Mouse (Mus musculus) thymus, postnatal 0 days (tissue): ENCODE measurements around the gene Hmcn2. TPM values are rescaled to one million over a fixed set of nuclear protein-coding genes. Genes with fewer than 3 reads are reported as not detected.

Experiments used
- DNase-seq: peaks from one replicate; pipeline ENCODE4 v3.0.0-alpha.2; 2015; ENCODE audit warnings: low spot score
- polyA plus RNA-seq: library from polyadenylated mRNA; unstranded; fragments of >200 nt; fragmentation: Nextera tagmentation; extraction: Ambion mirVana; gene quantifications from 2 replicates; pipeline ENCODE4 v1.2.1, GENCODE M21; 2015

The Hmcn2 gene
- polyA plus RNA-seq, 1 experiment from 2014 or later, result 0.31 TPM

DNA sequence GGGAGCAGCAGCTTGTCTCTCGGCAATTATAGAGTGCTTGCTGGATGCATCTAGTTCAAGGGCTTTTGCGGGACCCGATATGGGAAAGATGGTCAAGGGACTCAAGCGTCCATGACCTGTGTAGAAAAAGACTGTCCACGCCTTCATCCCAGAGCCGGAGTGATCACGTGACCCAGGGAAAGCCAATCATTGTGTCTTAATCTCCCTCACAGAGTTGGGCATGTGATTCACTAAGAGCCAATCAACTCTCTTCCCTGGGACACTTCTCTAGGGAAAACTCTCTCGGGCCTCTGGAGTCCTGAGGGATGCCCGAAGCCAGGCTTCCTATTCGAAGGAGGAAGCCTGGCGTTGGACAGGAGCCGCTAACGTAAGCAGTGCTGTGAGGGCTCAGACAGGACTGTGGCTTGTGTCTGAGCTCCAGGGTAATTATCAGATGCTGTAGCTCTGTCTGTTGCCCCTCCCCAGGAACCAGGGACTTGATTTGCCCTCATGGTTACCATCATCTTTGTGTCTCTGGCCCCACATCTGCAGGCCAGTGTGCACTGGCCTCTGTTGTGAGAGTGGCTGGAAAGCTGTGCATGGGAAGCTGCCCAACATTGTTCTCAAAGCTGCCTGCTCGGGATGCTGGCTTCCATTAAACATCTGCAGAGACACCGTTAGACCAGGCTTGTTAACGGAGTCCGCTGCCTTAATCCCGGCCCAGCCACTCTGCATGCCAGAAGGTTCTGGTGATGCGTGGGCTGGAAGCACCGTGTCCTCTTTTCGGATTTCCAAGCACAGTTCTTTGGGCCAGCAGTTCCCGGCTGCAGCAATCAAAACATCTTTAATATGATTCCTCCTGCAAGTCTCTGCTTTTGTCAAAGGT is 9.2 kb upstream of the Hmcn2 start:
- DNase-seq, result no peak

DNA sequence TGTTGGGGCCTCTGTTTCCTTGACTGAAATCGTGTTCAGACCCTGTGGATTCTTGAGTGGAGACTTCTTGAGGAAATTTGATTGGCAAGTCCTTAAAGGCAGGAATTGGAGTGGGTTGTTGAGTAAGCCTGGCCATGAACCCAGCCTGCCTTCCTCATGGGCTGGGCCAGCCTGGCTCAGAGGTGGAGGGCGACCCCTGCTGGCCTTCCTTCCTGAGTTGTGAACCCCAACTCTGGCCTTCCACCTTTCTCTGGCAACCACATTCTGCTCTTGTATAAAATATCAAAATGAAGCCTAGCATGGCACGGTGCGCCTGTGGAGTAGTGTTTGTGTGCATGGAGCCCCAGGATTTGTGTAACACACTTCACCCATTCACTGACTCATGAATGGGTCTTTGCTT is 8.5 kb upstream of the Hmcn2 start:
- DNase-seq, result peak; percentile 24

DNA sequence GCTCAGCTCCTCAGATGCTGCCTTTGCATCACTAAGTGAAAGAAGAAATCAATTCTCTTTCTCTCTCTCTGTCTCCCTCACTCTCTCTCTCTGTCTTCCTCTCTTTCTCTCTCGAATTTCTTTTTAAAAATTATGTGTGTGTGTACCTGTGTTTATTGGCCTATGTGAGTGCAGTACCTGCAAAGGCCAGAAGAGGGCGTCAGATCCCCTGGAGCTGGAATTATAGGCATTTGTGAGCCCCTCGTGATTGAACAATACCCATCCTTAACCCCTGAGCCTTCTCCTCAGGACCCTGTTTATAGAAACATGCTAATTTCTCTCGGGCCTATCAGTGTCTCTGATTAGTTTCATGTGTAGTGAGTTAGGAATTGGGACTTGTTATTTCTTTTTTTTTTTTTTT is 6.0 kb upstream of the Hmcn2 start:
- no peak for DNase-seq

DNA sequence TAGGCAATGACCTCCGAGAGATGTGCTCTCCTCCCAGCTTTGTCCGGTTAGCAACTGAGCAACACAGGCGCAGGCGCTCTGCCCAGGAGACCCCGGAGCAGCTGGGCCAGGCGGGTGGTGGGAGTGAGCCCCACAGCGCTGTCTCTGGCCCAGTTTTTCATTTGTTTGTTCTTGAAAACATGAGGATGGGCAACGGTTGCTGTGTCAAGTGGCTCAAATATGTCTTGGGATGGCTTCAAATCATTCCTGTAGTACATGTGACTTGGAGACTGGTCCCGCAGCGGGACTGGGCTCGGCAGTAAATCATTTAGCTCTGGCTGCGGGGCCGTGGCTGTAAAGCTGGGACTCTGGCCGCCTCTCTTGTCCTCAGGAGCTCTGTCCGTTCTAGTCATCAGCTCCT is 4.7 kb upstream of the Hmcn2 start:
- no peak for DNase-seq

DNA sequence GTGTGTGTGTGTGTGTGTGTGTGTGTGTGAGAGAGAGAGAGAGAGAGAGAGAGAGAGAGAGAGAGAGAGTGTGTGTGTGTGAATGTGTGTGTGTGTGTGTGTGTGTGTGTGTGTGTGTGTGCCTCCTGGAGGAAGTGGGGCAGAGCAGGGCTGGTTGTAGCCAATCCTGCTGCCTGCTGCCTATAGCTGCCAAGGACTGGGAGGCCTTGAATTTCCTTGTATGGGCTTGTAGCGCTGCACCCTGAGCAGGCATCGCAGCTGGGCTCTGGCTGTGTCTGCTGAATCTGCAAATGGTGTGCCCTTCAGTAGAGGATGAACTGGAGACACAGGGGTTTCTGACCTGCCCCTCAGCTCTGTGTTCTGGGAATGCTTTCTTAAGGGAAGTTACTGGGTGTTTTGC is 3.9 kb downstream of the Hmcn2 start:
- DNase-seq, result no peak

DNA sequence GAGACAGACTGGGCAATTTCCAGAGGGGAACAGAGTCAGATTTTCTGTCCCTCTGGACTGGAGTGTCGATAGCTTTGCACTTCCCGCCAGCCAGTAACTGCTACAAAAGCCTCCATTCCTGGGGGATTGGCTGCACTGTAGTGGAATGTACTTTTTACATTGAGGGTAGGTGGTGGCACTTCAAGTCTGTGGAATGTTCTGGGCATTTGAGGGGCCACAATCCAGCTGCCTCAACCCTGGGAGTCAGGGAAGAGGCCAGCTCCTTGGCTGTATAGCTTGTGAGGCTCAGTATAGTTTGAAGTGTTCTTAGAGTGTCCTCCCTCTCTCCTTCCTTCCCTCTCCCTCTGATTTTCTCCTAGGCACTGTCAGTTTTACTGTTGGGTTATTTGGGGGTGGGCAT is 5.0 kb downstream of the Hmcn2 start:
- no peak for DNase-seq

GRCm38 (mm10) chr2:31327186-31327585 is 13.0 kb downstream of the Hmcn2 start:
- DNase-seq, result no peak

GRCm38 (mm10) chr2:31337706-31338330 is 23.6 kb downstream of the Hmcn2 start:
- DNase-seq, result no peak

- DNase-seq, result no peak
Measured at GRCm38 (mm10) chr2:31339826-31340225, 25.6 kb downstream of the Hmcn2 start.

- DNase-seq, result no peak
Measured at GRCm38 (mm10) chr2:31341726-31342535, 27.7 kb downstream of the Hmcn2 start.

- DNase-seq, result peak; percentile 15
Measured at GRCm38 (mm10) chr2:31346096-31346495, 31.9 kb downstream of the Hmcn2 start.

DNA sequence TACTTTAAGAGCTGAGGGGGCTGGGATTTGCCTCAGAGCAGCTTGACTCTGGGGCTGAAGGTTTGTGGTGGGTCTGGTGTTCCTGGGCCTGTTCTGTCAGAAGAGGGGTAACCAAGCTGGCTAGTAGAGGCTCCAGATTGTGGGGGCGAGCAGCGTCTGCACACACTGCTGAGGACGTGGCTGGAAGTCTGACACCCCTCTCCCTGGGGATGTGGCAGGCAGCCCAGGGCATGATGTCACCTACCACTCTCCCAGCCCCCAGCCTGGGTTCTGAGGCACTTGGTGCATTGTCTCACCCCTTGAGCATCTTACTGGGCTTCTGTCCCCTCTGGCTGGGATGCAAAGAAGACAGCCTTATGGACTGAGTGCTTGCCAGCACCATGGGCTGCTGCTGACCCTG is 34.2 kb downstream of the Hmcn2 start:
- DNase-seq, result no peak

GRCm38 (mm10) chr2:31348850-31349249 is 34.6 kb downstream of the Hmcn2 start:
- no peak for DNase-seq

- no peak for DNase-seq
Measured at GRCm38 (mm10) chr2:31356771-31357170, 42.6 kb downstream of the Hmcn2 start.

DNA sequence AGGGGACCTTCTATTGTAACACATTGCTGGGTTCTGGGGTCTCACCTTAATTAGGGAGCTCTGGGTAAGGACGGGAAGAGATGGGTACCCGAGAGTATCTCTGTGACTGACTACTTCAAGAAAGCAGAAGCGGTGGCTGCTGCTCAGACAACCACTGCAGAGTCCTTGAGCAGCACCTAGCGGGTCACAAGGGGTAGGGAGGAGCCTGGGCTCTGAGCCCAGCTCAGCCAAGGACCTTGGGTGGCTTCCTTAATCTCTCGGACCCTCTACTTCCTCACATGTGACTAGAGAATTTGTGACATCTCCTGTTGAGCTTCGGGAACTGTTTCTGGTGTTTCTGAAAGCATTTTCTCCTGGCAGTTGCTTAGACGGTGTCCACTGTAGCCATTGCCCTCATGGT is 45.1 kb downstream of the Hmcn2 start:
- DNase-seq, result no peak

DNA sequence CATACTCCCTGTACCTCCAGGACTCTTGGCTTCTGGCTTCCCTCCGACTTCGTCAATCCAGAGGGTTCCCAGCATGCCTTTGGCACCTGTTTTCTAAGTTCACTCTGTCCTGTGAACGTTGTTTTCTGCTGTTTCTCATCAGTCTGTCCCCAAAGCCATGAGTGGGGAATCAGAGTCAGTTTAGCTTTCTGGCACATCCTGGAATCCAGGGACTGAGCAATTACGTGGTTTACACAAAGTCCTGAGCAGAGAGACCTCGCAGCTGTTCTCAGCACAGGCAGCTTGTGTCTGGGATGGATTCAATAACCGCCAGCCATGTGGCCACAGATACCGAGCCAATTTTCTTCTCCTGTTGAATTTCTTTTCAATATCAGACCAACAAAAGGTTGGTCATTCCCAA is 53.0 kb downstream of the Hmcn2 start:
- DNase-seq, result no peak

DNA sequence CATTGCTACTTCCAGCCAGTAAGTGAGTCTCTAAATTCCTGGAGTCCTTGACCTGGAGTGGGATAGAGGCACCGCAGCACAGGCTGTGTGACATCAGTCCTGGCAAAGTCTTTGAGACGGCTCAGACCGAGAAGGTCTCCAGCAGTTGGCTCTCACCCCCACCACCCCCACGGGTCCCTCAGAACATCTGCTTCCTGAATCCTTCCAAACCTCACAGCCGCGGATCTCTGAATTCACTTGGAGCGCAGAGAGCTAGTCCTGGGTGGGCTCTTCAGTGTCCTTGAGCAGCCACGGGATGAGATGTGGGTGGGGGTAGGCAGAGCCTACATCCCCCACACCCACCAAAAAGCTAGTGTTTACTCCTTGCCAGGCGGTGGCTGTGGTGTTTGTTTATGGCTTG is 57.2 kb downstream of the Hmcn2 start:
- no peak for DNase-seq

DNA sequence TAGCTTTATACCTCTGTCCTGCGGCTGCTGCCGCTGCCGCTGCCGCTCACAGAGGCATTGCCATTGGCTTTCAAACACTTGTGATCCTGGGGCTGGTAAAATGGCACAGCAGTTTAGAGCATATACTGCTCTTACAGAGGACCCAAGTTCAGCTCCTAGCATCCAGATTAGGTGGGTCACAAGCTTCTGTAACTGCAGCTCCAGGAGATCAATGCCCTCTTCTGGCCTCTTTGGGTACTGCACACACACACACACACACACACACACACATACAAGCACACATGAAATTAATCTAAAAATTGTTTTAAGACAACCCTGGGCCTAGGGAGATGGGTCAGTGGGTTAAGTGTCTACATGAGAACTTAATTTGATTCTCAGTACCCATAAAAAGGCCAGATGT is 58.0 kb downstream of the Hmcn2 start:
- DNase-seq, result no peak

DNA sequence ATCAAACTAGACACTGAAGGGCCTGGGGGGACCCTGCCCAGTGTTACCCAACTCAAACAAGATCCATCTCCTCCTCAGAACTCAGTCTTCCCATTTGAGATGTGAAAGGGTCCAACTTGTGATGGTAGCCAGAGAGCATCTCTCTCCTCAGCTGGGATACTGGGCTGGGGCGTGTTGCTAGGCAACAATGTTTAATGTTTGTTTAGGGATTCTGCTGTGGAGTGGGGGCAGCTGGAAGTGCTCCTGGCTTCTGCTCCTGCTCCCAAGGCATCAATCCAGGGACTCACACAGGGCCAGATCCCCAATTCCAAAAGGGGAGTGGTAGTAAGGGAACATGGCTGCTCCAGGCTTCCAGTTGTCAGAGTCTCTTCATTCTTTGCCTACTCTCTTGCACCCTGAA is 60.2 kb downstream of the Hmcn2 start:
- no peak for DNase-seq

DNA sequence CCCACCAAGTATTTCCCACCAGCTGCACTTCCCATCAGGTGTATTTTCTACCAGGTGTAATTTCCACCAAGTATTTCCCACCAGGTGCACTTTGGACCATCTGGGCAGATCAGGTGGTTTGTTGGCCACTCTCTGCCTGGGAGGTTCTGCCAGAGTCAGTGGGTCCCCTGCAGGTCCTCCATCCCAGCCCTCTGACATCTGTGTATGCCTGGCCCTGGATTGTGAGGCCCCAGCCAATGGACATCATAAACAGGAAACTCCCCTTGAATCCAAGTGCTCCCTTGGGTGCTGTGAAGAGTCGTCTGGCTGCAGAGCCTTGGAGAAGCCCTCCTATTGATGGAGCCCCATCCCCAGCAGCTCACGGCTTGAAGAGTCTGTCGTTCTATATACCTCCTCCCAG is 61.8 kb downstream of the Hmcn2 start:
- no peak for DNase-seq

GRCm38 (mm10) chr2:31377481-31377880 is 63.3 kb downstream of the Hmcn2 start:
- DNase-seq, result no peak

- DNase-seq, result peak; percentile 61
Measured at GRCm38 (mm10) chr2:31381292-31381846, 67.2 kb downstream of the Hmcn2 start.
